Mouse (Mus musculus): Measurements from ENCODE around the gene Aen. TPM values are rescaled to one million over a fixed set of nuclear protein-coding genes. Genes with fewer than 3 reads are reported as not detected.

The Aen gene
- polyA plus RNA-seq, 1 experiment, result 41.8 TPM

DNA sequence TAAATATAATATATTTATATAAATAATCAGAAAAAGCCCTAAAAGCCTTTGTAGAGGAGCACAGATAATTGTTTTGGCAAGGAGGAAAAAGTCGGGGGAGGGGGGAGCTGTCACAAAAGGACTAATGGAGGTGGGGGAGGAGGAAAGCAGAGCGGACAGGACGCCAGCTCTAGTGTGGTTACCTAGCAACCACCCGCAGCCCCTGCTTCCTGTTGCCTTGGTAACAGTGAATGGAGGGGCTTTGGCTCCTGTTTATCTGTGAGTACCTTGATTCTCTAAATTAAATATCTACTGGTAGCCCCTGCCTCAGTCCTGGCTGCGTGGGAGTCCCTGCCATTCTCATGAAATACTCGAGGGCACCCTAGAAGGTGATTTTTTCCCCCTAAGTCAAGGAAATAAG lies 11.5 kb upstream of the Aen start:
- no peak overlapping the region for H3K27ac ChIP-seq (ENCODE audit: control insufficient read depth, insufficient read depth, low read depth, low read length, poor library complexity)
- H3K4me3 ChIP-seq (replicated peaks; ENCODE audit: control insufficient read depth, low read depth, low read length), result no peak overlapping the region
- 6% methylated on average over 6 of the region's 6 CpGs for WGBS
- no peak for TF ChIP-seq CTCF (IDR thresholded peaks at IDR 0.05; ENCODE audit: control insufficient read depth, insufficient read depth, low read length)
- TF ChIP-seq POLR2A (IDR thresholded peaks at IDR 0.05; ENCODE audit: borderline replicate concordance, control insufficient read depth, low read depth, low read length), result no peak
- no peaks in the 10 kb centered on the region for H3K4me1 ChIP-seq (ENCODE audit: control insufficient read depth, insufficient read depth, low read length)

DNA sequence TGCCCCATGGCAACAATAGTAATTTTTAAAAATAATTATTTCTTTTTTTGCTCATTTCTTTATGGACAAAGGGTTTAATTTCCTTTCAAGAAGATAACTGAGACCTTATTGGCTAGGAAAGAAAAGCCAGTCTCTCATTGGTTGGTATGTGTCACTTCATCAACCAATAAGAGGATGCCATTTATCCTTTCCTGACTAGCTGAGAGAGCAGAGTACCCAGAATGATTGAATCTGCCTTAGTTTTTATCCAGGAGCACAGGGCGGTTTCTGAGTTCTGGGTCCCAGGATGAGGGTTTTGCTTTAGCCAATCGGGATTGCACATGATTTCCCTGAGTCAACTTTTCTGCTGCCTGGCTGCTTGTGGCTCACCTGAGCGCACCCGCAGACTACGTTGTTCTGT lies 10.2 kb upstream of the Aen start:
- 69% methylated on average over 5 of the region's 5 CpGs for WGBS
- no peak for TF ChIP-seq CTCF (IDR thresholded peaks at IDR 0.05; ENCODE audit: control insufficient read depth, insufficient read depth, low read length)
- no peak for TF ChIP-seq POLR2A (IDR thresholded peaks at IDR 0.05; ENCODE audit: borderline replicate concordance, control insufficient read depth, low read depth, low read length)
- Histone ChIP-seq H3K27ac (ENCODE audit: control insufficient read depth, insufficient read depth, low read depth, low read length, poor library complexity) (no peak overlapping the region), H3K4me1 (ENCODE audit: control insufficient read depth, insufficient read depth, low read length) (no peaks in the 10 kb centered on the region), H3K4me3 (replicated peaks; ENCODE audit: control insufficient read depth, low read depth, low read length) (no peak overlapping the region)

DNA sequence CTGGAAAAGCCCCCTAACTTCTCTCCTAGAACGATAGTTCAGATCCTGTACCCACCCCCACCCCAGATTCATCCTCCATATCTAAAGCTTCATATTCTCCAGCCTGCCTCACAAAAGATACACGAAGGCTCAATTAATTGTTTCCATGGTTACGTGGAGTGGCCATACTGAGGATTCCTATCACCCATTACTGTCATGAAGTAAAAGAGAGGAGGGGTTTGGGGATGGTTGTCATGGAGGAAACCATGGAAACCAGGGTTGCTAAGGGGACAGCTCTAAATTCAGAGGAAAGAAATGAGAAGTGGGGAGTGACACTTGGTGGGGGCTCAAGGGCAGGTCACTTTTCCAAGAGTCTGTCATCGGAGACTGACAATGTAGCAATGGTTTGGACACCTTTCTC lies 9.2 kb upstream of the Aen start:
- WGBS, result 81% methylated on average over 4 of the region's 4 CpGs
- TF ChIP-seq POLR2A (IDR thresholded peaks at IDR 0.05; ENCODE audit: borderline replicate concordance, control insufficient read depth, low read depth, low read length), result no peak
- TF ChIP-seq CTCF (IDR thresholded peaks at IDR 0.05; ENCODE audit: control insufficient read depth, insufficient read depth, low read length), result no peak

DNA sequence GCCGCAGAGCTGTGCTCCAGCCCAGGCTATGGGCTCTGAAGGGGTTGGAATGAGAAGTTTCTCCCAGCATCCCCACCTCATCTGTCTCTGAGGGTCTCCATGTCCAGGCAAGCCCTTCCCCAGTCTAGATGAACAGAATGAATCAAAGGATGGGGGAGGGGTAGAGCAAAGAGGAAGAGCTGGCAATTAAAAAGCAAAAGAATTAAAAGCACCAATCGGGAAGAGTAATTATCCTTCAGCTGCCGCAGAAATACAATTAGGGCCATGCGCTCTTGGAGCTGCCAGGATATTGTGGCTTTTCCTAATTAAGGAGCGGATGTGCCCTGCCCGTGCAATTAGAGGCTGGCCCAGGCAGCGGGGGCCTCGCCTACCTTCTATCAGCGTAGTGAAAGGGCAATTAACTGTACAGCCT lies 8.2 kb upstream of the Aen start:
- no peaks in the 10 kb centered on the region for H3K4me1 ChIP-seq (ENCODE audit: control insufficient read depth, insufficient read depth, low read length)
- H3K27ac ChIP-seq (ENCODE audit: control insufficient read depth, insufficient read depth, low read depth, low read length, poor library complexity), result no peak overlapping the region
- TF ChIP-seq POLR2A (IDR thresholded peaks at IDR 0.05; ENCODE audit: borderline replicate concordance, control insufficient read depth, low read depth, low read length) (no peak), CTCF (IDR thresholded peaks at IDR 0.05; ENCODE audit: control insufficient read depth, insufficient read depth, low read length) (no peak)
- no peak overlapping the region for H3K4me3 ChIP-seq (replicated peaks; ENCODE audit: control insufficient read depth, low read depth, low read length)
- 58% methylated on average over 9 of the region's 9 CpGs for WGBS

More for the DNA sequence above, 9.2 kb upstream of the Aen start:
- Histone ChIP-seq H3K4me1 (ENCODE audit: control insufficient read depth, insufficient read depth, low read length) (no peaks in the 10 kb centered on the region), H3K27ac (ENCODE audit: control insufficient read depth, insufficient read depth, low read depth, low read length, poor library complexity) (no peak overlapping the region), H3K4me3 (replicated peaks; ENCODE audit: control insufficient read depth, low read depth, low read length) (no peak overlapping the region)

DNA sequence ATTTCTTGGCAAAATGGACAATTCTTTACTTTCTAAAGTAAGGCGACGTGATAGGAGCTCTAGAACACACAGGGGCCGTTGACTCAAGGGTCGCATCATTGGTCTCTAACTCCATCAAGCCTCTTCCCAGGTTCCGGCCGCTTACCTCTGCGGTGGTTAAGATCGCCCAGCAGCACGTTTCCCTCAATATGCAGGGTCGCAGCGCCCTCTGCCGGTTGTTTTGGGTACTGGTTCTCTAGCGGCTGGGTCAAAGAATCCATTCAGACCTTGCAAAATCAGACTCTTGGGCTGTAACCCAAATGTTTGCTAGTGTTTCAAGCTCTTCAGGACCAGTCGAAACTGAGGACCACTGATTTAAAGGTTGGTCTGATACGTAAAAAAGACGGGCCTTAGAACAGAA lies 5.0 kb upstream of the Aen start:
- H3K4me3 ChIP-seq (replicated peaks; ENCODE audit: control insufficient read depth, low read depth, low read length), result no peak overlapping the region
- no peak overlapping the region for H3K27ac ChIP-seq (ENCODE audit: control insufficient read depth, insufficient read depth, low read depth, low read length, poor library complexity)
- TF ChIP-seq CTCF (IDR thresholded peaks at IDR 0.05; ENCODE audit: control insufficient read depth, insufficient read depth, low read length) (peak; percentile 95), POLR2A (IDR thresholded peaks at IDR 0.05; ENCODE audit: borderline replicate concordance, control insufficient read depth, low read depth, low read length) (no peak)
- no peaks in the 10 kb centered on the region for H3K4me1 ChIP-seq (ENCODE audit: control insufficient read depth, insufficient read depth, low read length)
- 2% methylated on average over 16 of the region's 16 CpGs for WGBS

DNA sequence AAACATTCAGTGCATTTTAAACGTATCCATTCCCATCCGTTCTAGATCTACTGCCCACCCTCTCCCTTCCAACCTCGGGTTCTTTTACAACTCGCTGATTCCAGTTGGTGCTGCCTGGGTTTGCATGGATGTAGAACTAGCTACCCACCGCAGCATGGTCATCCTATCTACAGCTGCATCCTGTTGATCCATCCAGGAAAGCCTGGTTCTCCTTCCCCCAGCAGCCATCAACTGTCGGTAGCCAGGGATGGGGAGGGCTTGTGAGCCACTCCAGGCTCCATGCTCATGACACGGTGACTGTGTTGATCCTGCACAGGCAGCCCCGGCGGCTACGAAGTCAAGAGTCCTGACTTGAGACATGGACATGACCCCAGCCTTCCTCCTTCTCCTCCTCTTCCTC lies 1.7 kb upstream of the Aen start:
- Histone ChIP-seq H3K27ac (ENCODE audit: control insufficient read depth, insufficient read depth, low read depth, low read length, poor library complexity) (no peak overlapping the region), H3K4me1 (ENCODE audit: control insufficient read depth, insufficient read depth, low read length) (peaks cover 1% of the 10 kb centered on the region; the same call in 1 of the 2 replicates), H3K4me3 (replicated peaks; ENCODE audit: control insufficient read depth, low read depth, low read length) (no peak overlapping the region)
- no peak for TF ChIP-seq CTCF (IDR thresholded peaks at IDR 0.05; ENCODE audit: control insufficient read depth, insufficient read depth, low read length)
- TF ChIP-seq POLR2A (IDR thresholded peaks at IDR 0.05; ENCODE audit: borderline replicate concordance, control insufficient read depth, low read depth, low read length), result no peak
- WGBS, result 75% methylated on average over 10 of the region's 10 CpGs

DNA sequence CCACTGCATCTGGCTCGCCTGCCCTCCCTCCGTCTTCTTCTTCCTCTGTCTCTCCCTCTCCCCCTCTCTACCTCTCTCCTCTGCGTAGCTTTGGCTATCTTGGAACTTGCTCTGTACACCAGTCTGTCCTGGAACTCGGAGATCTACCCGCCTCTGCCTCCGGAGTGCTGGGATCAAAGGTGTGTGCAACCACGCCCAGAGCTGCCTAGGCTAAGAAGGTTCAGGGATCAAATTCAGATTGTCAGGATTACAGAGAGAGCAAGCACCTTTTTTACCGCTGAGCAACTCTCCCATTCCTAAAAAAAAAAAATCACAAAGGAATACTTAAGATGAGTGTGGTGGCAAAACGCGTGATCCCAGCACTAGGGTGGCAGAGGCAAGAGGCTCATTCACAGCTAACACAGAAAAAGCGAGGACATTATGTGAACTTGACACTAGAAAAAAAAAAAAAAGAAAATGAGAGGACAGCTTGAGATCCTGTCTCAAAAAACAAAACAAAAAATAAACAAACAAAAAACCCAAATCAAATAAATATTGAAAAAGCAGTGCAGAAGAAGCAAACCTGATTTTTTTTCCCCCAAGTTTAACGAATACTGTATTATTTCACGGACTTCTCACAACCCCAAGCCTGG lies 517 bp upstream of the Aen start:
- Histone ChIP-seq H3K27ac (ENCODE audit: control insufficient read depth, insufficient read depth, low read depth, low read length, poor library complexity) (no peak overlapping the region), H3K4me3 (replicated peaks; ENCODE audit: control insufficient read depth, low read depth, low read length) (peak overlapping the region; percentile 54), H3K4me1 (ENCODE audit: control insufficient read depth, insufficient read depth, low read length) (peaks cover 1% of the 10 kb centered on the region; the same call in 1 of the 2 replicates)
- 47% methylated on average over 13 of the region's 13 CpGs for WGBS
- TF ChIP-seq CTCF (IDR thresholded peaks at IDR 0.05; ENCODE audit: control insufficient read depth, insufficient read depth, low read length) (no peak), POLR2A (IDR thresholded peaks at IDR 0.05; ENCODE audit: borderline replicate concordance, control insufficient read depth, low read depth, low read length) (no peak)

DNA sequence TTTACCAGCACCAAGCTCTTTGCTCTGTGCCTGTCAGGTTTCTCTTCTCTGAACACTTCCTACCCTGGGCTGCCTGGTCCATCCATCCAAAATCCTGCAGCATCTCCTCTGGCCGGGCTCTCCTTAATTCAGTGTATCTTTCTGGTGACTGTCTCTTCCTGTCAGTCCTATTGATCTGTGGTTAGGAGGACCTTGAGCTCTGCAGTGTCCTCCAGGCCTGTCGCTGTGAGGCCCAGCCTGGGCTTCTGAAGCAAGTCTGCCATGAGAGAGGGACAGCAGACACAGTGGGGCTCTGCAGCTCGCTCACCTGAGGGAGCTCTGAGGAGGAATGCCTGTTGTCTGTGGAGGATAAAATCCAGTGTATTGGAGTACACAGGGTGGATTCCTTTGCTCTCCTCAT lies 1.9 kb downstream of the Aen start:
- Histone ChIP-seq H3K4me1 (ENCODE audit: control insufficient read depth, insufficient read depth, low read length) (peaks cover 1% of the 10 kb centered on the region; the same call in 1 of the 2 replicates), H3K4me3 (replicated peaks; ENCODE audit: control insufficient read depth, low read depth, low read length) (no peak overlapping the region), H3K27ac (ENCODE audit: control insufficient read depth, insufficient read depth, low read depth, low read length, poor library complexity) (no peak overlapping the region)
- 93% methylated on average over 3 of the region's 3 CpGs for WGBS
- TF ChIP-seq CTCF (IDR thresholded peaks at IDR 0.05; ENCODE audit: control insufficient read depth, insufficient read depth, low read length) (no peak), POLR2A (IDR thresholded peaks at IDR 0.05; ENCODE audit: borderline replicate concordance, control insufficient read depth, low read depth, low read length) (no peak)

Data from bone marrow, adult 2 months (tissue).